Mouse (Mus musculus) retina, adult 2 months (tissue): ENCODE measurements around the gene Eef2kmt.
"Not testable (repeated sequence)": the region's sequence is repeated elsewhere in the genome, so short reads cannot be mapped to it uniquely, and the experiment has no call there.

Source experiments
- DNase-seq: peaks from one replicate; pipeline ENCODE4 v3.0.0-alpha.2; 2012; ENCODE audit warnings: low read depth, low spot score

Gene Eef2kmt

GRCm38 (mm10) chr16:5255779-5256496 is at the start of gene Eef2kmt:
Eef2kmt (minus strand) TSS chr16:5255983.
- DNase-seq = peak; percentile 90

DNA sequence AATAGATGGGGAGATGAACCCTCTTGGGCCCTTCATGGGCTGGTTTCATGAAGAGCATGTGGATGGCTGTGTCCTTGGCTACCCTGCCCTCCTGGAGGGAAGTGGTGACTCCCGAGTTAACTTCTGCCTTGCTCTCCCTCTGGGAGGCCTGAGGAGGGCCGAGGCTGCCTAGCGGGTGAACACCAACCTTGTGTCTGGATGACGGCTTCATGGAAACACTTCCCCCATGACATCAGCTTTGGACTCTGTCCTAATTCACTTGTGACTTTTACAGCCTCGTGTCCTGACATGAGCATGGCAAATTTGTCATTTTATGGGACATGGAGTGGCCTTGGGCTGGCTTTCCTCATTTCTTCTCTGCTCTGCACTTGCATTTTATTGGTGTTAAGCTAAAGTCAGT is 39.5 kb upstream of the Eef2kmt start:
- DNase-seq = no peak

DNA sequence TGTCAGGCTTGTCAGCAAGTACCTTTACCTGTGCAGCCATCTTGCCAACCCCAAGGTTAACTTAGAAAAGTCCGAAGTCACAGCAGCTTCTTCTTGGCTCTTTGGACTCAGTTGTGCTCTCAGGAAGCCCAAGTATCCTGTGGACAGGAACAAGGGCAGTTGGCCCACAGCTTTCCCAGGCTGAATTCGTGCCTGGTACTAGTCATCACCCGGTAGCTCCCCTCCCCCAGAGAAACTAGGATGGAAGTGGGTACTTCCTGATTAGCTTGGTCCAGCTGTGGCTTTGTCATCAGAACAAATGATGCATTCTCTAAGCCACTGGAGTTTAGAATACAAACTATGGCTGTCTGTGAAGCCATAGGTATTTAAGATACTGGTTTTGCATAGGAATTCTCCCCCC is 29.6 kb upstream of the Eef2kmt start:
- DNase-seq = no peak

GRCm38 (mm10) chr16:5282686-5283085 is 26.9 kb upstream of the Eef2kmt start:
- DNase-seq = no peak

DNA sequence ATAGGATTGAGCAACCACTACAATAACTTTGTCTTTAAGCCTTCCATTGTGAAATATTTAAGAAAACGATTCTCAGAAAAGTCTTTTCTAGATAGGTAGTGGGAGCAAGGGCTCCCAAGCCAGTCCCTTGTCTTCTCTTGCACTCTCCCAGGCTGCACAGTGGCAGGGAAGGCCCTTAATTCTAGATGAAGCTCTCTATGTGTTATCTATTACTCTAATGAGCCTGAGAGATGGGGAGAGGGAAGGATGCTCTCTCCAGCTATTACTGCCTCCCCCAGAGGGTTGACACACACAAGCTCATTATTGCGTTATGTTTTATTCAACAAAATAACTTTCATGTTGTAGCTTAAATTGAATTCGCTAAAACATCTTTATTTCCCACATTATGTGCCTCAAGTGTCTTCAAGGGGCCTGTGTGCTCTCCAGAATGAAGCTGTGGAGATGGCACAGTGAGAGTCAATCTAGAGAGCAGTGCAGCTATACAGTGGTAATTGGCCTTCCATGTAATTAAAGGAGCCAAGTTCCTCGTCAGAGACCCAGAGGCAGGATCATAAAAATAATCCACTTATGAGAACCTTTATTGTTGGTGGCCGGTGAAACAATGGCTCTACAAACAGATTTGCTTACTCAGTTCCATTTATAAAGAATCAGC is 23.9 kb upstream of the Eef2kmt start:
- DNase-seq = no peak

DNA sequence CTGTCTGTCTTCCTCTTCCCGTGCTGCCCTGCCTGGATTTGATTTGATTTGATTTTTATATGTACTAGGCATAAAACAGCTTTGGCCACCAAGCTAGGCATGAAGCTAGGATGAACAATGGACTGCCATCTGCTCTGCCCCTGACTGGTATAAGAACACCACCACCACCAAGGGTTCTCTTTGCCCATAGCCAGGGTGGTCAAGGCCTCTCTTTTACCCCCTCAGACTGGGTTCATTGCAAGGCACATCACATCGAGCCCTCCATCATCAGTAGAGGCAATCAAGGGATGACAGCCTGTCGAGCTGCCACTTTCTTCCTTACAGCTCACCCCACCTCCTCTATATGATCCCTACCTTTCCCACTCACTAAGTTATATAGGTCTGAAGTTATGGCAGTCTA is 16.6 kb upstream of the Eef2kmt start:
- no peak for DNase-seq

GRCm38 (mm10) chr16:5271411-5272035 is 15.7 kb upstream of the Eef2kmt start:
- DNase-seq = no peak

DNA sequence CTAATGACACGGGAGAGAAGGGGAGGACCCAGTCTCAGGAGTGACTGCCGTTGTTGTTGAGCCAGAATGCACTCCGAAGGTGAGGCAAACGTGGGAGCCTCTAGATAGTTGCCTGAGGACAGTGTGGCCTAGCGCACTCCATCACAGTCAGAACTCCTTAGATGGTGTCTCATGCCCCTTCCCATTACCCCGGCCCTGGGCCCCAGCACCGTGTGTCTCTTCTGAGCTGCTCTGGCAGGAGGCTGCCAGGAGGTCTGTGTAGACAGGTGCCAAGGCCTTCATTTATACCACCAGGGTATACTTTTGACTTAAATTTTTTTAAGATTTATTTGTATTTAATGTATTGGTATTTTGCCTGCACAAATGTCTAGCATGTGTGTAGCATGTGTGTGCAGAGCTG is 8.1 kb upstream of the Eef2kmt start:
- no peak for DNase-seq

DNA sequence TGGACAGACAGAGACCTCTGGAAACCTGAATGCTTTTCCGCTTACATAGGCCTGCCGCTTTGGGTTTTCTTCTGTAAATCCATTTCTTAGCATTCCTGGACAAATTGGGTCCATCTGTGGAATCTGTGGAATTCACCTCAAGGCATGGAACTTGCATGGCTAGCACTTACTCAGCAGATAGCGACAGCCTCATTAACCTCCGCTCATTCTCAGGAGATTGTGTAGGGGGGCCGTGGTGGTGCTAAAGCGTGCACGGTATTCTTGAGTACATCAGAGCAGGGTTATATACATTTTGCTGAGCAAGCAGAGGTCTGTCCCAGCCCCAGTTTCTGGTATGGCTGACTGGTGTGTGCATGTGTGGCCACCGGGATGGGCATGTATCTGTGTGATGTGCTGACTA is 7.4 kb upstream of the Eef2kmt start:
- DNase-seq = no peak

GRCm38 (mm10) chr16:5255081-5255740 is 572 bp downstream of the Eef2kmt start:
- DNase-seq = no peak

GRCm38 (mm10) chr16:5254346-5255025 is 1.3 kb downstream of the Eef2kmt start:
- DNase-seq = peak; percentile 65

GRCm38 (mm10) chr16:5252260-5252659 is 3.5 kb downstream of the Eef2kmt start:
- DNase-seq = no peak

DNA sequence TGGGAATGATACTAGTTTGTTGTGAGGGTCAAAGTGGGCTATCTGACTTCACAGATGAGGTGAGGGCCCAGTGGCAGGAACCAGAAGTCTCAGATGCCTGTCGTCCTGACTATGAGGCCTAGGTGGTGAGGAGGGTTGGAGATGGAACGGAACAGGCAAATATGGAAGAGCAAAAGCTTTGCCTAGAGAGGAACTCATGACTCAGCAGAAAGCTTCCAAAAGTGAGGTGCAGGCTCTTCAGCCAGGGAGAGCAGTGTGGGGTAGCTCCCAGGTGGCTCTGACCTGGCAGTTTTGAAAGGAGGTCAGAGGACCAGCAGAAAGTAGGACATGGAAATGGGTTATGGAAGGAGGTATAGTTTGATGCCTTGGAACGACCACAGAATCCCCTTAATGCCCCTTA is 4.9 kb downstream of the Eef2kmt start:
- no peak for DNase-seq

GRCm38 (mm10) chr16:5244411-5244810 is 11.4 kb downstream of the Eef2kmt start:
- no peak for DNase-seq

DNA sequence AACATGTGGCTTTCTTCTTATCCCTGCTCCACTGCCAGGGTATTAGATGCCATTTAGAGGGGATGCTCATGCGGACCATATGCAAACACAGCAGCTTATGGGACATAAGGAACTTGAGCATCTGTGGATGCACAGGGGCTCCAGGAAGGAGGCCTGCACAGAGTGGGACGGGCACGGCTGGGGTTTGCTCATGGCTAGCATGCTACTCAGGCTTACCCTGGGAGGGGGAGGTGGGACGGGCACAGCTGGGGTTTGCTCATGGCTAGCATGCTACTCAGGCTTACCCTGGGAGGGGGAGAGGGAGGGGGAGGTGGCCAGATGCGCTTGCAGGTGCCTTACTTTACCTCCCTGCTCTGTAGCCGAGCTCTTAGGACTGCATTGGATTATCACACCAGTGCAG is 12.9 kb downstream of the Eef2kmt start:
- DNase-seq = no peak

DNA sequence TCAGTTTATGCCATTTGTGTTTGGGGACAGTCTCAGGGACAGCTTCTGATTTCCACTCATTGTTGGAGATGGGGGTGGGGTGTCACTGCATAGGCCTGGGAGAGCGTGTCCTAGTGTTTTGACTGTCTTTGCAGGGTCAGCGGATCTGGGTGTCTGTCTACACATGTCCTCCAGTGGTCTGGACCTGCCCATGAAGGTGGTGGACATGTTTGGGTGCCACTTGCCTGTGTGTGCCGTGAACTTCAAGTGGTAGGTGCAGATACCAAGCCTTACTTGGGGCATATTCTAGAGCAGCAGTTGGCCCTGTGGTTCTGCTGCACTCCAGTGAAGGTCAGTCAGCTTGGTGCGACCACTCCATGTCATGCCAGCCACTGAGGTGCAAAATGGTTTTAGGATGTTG is 13.4 kb downstream of the Eef2kmt start:
- no peak for DNase-seq

DNA sequence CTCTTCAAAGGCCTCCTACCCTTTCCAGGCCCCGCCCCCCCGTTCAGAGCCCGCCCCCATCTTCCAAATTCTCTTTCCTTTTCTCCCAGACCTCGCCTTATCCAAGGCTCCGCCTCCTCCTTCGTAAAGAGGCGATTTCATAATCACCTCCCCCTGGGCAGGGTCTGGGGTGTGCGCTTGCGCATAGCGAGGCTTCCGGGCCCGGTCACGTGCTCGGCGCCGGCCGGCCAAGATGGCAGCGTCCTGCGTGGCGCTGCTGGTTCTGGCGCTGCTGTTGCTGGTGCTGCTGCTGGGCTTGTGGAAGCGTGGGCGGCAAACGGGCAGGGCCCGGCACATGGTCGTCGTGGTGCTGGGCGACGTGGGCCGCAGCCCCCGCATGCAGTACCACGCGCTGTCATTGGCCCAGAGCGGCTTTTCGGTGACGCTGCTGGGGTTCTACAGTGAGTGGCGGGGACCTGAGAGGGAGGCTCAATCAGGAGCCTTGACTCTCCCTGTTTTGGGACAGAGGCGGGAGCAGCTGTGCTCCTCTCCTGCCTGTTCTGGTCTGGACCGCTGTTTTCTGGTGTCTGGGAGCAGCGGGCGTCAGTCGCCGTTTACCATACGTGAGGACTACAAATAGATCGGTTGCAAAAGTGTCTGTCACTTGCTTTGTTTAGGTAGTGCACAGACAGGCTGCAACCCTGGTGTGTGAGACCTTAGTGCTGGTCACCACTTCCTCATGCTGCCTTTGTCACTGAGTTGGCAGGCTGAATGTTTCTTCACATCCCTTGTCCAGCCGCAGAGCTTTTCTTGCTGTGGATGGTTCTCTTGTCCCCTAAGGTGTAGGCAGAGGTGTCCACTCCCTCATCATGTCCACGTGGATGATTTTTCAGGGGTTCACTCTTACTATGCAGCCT is 22.1 kb downstream of the Eef2kmt start, which contains the start of gene Alg1:
Alg1 (plus strand) TSS at position 204 of the 896 bp plus-strand sequence.
- peak; percentile 84 for DNase-seq

DNA sequence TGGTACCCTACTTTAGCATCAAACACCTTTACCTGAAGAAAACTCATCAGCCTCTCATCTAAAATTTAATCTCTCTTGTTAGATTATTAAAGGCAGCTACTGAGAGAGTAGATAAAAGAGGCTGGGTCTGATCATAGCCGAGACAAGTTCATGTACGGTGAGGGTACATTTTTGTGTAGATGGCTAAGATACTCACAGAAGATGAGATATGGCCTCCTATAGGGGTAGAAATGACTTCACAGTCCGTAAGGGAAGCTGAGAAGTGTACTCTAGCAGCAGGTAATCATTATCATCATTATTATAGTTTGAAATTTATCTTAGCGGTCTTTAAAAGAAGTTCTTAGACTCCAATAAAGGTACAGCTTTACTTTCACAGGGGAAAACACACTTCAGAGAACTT is 22.8 kb downstream of the Eef2kmt start:
- DNase-seq = no peak

- not testable (repeated sequence) for DNase-seq
These were observed 27.7 kb downstream of the Eef2kmt start for GRCm38 (mm10) chr16:5228103-5228502.

DNA sequence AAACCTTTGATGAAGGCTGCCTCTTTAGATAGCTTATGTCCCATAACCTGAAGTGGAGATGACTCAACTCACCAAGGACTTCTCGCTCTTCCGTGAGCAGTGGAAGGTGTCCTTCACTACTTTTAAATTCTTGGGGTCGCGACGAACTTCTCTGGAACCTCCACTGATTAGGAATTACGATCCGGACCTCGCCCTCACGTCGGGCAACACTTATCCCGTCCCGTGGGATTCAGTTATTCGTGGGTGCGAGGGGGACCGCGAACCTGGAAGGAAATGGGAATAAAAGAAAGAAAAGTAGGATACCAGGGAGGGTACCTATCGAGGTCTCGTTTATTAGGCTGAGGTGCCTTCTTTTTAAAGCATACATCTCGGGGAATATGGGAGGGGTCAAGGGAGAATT is 28.3 kb downstream of the Eef2kmt start:
- DNase-seq = not testable (repeated sequence)

- DNase-seq = not testable (repeated sequence)
These were observed 29.2 kb downstream of the Eef2kmt start for GRCm38 (mm10) chr16:5226534-5226933.
